Mouse (Mus musculus): ENCODE data around the gene Cox6b1.

DNA sequence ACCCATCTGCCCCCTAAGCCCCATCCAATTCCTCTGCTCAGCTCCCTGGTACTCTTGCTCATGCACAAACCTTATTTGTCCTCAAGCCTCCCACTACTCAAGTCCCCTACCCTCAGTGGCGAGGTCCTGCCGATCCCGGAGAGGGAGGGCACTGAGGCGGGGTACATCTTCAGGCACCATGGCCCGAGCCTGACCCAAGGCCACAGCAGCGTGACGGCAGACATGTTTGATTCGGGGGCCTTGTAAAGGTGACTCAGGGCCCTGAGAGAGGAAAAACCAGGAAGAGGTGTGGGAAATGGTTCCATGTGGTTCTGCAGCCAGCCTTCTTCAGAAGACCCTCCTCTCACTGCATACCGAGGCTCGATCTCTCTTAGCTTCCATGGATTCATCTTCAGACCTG is 41.6 kb downstream of the Cox6b1 start:
- TF ChIP-seq CTCF (IDR thresholded peaks at IDR 0.05; ENCODE audit: borderline replicate concordance, insufficient read depth, low read depth, low read length) (no peak), POLR2A (IDR thresholded peaks at IDR 0.05; ENCODE audit: borderline replicate concordance, insufficient read depth, low read length) (no peak)

Measured in cerebellum, adult 2 months (tissue).